Mouse (Mus musculus) Muller cell, postnatal 12 days (primary cell): ENCODE results near the gene Dlg4.
"Not testable (repeated sequence)": the region's sequence is repeated elsewhere in the genome, so short reads cannot be mapped to it uniquely, and the experiment has no call there.

Experiments
- DNase-seq: peaks from one replicate; pipeline ENCODE4 v3.0.0-alpha.2; 2015; ENCODE audit errors: inconsistent ontology term

Dlg4 gene

GRCm38 (mm10) chr11:69996161-69997061 is 20.3 kb upstream of the Dlg4 start:
- DNase-seq: peak; percentile 88

- DNase-seq: peak; percentile 94
These were observed 19.7 kb upstream of the Dlg4 start for GRCm38 (mm10) chr11:69997070-69997509.

DNA sequence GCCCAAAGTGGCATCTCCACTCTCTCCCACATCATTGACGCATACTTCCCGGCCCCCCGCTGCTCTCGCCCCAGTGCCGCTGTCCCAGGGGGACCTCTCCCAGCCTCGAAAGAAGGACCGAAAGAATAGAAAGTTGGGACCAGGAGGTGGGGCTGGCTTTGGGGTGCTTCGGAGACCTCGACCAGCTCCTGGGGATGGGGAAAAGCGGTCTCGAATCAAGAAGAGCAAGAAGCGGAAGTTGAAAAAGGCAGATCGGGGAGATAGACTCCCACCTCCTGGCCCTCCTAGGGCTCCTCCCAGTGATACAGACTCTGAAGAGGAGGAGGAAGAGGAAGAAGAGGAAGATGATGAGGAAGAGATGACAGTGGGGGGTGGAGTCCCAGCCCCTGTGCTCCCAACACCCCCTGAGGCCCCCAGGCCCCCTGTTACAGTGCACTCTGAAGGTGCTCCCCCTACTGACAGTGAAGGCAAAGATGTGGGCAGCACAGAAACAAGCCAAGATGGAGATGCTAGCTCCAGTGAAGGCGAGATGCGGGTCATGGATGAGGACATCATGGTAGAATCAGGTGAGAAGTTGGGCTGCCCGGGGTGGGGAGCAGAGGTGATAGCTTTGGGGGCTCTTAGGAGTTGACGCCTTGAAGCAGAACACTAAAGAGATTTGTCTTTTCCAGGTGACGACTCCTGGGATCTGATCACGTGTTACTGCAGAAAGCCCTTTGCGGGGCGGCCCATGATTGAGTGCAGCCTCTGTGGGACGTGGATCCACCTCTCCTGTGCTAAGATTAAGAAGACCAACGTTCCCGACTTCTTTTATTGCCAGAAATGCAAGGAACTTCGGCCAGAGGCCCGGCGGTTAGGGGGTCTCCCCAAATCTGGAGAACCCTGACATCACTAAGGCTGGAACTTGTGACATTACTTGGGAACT is 17.9 kb upstream of the Dlg4 start:
- no peak for DNase-seq

GRCm38 (mm10) chr11:69999666-70000065 is 17.1 kb upstream of the Dlg4 start:
- no peak for DNase-seq

GRCm38 (mm10) chr11:70000396-70000898 is 16.3 kb upstream of the Dlg4 start, which contains the start of gene Dvl2:
Gene Dvl2 (plus strand): TSS chr11:70000595.
- peak; percentile 95 for DNase-seq

GRCm38 (mm10) chr11:70001159-70001558 is 15.6 kb upstream of the Dlg4 start:
- DNase-seq: no peak

DNA sequence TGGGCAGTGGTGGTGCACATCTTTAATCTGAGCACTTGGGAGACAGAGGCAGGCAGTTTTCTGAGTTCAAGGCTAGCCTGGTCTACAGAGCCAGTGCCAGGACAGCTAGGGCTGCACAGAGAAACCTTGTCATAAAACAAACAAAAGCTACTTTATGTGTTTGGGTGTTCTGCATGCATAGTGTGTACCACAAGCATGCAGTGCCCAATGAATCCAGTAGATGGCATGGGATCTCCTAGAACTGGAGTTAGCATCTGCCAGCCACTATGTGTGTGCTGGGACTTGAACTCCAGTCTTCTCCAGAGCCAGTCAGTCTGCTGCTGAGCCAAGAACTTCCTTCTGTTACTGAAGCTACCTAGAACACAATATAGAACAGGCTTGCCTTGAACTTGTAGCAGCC is 14.9 kb upstream of the Dlg4 start:
- DNase-seq: peak; percentile 16

DNA sequence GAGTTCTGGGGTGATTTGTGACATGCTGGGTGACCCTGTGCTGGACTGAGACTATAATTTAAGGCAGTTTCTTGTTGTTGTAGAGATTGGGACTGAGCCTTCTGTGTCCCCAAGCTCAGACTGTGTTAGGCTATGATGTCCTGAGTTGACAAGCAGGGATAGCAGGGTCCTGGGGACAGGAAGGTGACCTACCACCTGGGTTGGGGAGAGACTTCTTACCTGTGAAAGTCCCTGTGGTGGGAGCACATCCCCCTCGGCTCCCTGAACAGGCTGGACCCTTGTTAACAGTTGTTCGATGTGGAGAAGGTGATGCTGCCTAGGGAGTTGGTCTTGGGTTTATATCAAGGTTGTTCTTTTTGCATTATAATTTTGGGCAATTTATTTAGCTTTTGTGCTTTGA is 14.3 kb upstream of the Dlg4 start:
- no peak for DNase-seq

DNA sequence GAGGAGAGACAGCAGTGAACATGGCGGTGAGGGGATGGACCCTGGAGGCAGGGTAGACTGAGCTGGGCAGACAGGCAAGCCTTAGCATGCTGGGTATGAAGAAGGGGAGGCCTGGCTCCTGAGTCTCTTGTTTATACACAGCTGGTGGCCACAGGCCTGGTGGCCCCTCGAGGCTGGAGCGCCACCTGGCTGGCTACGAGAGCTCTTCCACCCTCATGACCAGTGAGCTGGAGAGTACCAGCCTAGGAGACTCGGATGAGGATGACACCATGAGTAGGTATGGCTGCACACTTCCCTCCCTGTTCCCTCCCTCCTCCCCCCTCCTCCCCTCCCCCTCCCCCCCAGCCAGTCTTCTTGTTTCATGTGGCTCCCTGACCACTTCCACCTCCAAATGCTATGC is 11.2 kb upstream of the Dlg4 start:
- DNase-seq: peak; percentile 17

DNA sequence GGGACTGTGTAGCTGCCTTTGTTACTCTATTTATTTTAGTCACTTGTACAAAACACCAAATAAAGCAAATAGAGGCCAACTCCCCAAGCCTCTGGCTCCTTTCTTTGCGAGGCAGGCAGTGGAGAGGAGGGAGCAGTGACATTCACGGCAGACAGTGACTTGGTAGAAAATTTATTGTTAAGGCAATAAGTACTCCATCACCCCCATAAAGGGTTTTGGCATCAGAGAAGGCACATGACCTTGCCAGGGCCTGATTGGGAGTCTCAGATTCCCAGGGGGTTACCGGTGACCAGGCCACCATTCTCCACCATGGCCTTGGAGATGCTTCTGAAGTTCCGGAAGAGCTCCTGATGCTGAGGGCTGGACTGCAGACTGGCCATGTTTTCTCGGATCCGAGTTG is 6.7 kb upstream of the Dlg4 start:
- no peak for DNase-seq

- DNase-seq: no peak
These were observed 6.2 kb upstream of the Dlg4 start for GRCm38 (mm10) chr11:70010548-70010947.

GRCm38 (mm10) chr11:70010961-70011360 is 5.8 kb upstream of the Dlg4 start:
- no peak for DNase-seq

- no peak for DNase-seq
These were observed 3.8 kb upstream of the Dlg4 start for GRCm38 (mm10) chr11:70012931-70013330.

- DNase-seq: no peak
These were observed 3.3 kb upstream of the Dlg4 start for GRCm38 (mm10) chr11:70013408-70013807.

DNA sequence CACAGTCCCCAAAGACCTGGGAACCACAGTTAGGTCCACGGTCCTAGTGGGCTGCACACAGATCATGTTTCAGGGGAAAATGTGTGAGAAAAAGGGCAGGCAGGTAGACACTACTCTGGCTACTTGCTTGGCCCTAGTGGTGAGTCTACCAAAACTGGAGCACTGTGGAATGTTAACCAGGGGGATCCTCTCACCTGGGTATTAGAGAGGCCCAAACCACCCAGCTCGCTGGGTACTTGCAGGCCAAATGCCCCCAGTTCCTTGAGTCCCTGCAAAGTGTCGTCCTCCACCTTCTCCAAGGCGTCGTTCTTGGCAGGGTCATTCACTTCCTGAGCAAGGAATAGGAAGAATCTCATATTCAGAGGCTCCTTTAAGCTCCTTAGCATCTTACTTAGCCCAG is 2.7 kb upstream of the Dlg4 start:
- DNase-seq: no peak

DNA sequence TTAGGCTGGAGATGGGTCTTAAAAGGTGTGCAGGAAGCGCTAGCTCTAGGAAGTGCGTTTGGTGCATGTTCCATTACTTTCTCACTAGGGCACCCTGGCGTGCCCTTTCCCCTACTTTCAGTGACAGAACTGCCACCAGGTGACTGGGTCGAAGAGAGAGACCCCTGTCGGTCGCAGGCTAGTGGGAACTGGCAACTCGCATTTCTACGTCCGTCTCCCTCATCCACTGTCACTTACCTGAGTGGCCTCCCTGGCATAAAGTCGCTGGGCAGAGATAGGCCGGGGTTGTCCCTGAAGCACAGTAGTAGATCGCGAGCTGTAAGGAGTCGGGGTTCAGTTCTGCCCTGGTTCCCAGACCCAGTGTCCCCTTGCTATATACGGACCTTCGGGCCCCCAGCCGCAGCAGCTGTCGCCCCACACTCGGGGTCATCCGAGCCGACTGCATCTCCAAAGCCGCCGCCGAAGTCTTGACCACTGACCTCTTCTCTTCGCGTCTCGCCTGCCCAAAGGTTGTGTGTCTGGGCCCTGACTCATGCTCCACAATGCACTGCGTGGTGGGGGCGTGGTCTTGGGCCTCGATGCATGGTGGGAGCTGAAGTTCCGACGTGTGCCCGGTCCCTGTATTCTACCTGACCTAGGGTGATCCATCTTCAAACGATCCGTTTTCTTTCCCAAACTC is 1.7 kb upstream of the Dlg4 start, which contains the start of gene Acadvl:
TSS of gene Acadvl (minus strand) at position 532 of the 679 bp plus-strand sequence.
- DNase-seq: peak; percentile 91

GRCm38 (mm10) chr11:70015677-70016076 is 1.1 kb upstream of the Dlg4 start:
- no peak for DNase-seq

- DNase-seq: not testable (repeated sequence)
These were observed 565 bp upstream of the Dlg4 start for GRCm38 (mm10) chr11:70016177-70016576.

DNA sequence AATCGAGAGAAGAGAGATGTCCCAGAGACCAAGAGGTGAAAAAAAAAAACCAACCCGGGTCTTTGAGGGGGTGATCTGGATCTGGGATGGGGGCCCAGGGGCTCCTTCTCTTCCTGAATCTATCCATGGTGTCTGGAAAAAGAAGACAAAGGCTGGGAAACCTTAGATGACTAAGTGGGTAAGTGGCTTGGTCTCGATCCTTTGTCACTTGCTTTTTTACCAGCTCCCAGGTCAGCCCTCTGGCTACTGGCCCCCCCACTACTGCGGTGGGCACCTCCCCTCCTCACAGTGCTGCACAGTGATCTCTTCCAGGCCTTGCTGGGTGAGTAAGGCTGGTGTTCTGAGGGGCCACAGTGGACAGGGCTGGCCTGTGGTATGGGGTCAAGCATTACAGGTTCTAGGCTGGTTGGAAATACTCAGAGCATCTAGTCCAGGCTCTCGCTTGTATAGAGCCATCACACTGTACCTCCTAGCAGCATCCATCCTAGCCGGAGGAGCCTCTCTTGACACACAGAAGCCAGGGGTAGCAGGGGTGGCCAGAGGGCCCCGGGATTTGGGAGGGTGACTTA is 541 bp downstream of the Dlg4 start:
- DNase-seq: no peak

GRCm38 (mm10) chr11:70018131-70018990 is 1.6 kb downstream of the Dlg4 start:
- peak; percentile 73 for DNase-seq
